Mouse (Mus musculus) kidney, postnatal 0 days (tissue): Measurements from ENCODE around the gene Il22. TPM values are rescaled to one million over a fixed set of nuclear protein-coding genes. Genes with fewer than 3 reads are reported as not detected.
"Not testable (repeated sequence)": the region's sequence is repeated elsewhere in the genome, so short reads cannot be mapped to it uniquely, and the experiment has no call there.

Experiments
- ATAC-seq: fragments of 200-750 bp; cut with Nextera tagmentation; replicated peaks from 2 replicates; pipeline ENCODE4 v1.8.0; 2017; ENCODE audit warnings: low read depth, moderate number of reproducible peaks, moderate TSS enrichment, moderate library complexity; ENCODE audit not compliant: low FRiP score
- DNase-seq: peaks from one replicate; pipeline ENCODE4 v3.0.0-alpha.2; 2016; ENCODE audit warnings: low spot score
- H3K27ac ChIP-seq: fragments of 300-500 bp; sonication (generic); 2 replicates; pipeline ENCODE4 v1.5.1; 2014; ENCODE audit warnings: mild to moderate bottlenecking
- H3K27me3 ChIP-seq: fragments of 300-500 bp; sonication (generic); 2 replicates; pipeline ENCODE4 v1.6.1; 2014; ENCODE audit warnings: low read length, mixed read lengths; ENCODE audit not compliant: insufficient read depth
- H3K36me3 ChIP-seq: fragments of 300-500 bp; sonication (generic); 2 replicates; pipeline ENCODE4 v1.6.1; 2014; ENCODE audit warnings: low read length, mixed read lengths; ENCODE audit not compliant: insufficient read depth
- H3K4me1 ChIP-seq: fragments of 300-500 bp; sonication (generic); replicated peaks from 2 replicates; pipeline ENCODE4 v1.6.1; 2014; ENCODE audit warnings: antibody characterized with exemption, low read length, mixed read lengths; ENCODE audit not compliant: insufficient read depth
- H3K4me2 ChIP-seq: fragments of 300-500 bp; sonication (generic); 2 replicates; pipeline ENCODE4 v1.6.1; 2014; ENCODE audit warnings: mild to moderate bottlenecking, low read length, moderate library complexity, mixed read lengths
- H3K4me3 ChIP-seq: fragments of 300-500 bp; sonication (generic); replicated peaks from 2 replicates; pipeline ENCODE4 v1.5.1; 2014; ENCODE audit warnings: low read depth, low read length
- H3K9ac ChIP-seq: fragments of 300-500 bp; sonication (generic); 2 replicates; pipeline ENCODE4 v1.6.1; 2014; ENCODE audit warnings: low read depth, low read length
- H3K9me3 ChIP-seq: fragments of 300-500 bp; sonication (generic); replicated peaks from 2 replicates; pipeline ENCODE4 v1.6.1; 2016; ENCODE audit warnings: low read length, inconsistent platforms, mixed read lengths
- CTCF ChIP-seq: IDR thresholded peaks from 2 replicates; pipeline ENCODE4 v1.5.1; 2016; ENCODE audit warnings: antibody characterized with exemption, low read depth, mild to moderate bottlenecking, moderate library complexity
- WGBS: fragments of 180-500 bp; shearing (Covaris S2); extraction: QIAGEN DNeasy Blood & Tissue Kit; methylation state at CpG from one replicate; pipeline ENCODE4 v1.1.7; 2014; 5-methylcytosine and 5-hydroxymethylcytosine counted together
- polyA plus RNA-seq: library from polyadenylated mRNA; unstranded; fragments of >200 nt; fragmentation: Nextera tagmentation; extraction: Ambion mirVana; gene quantifications from 2 replicates; pipeline ENCODE4 v1.2.1, GENCODE M21; 2015

Il22 gene
- polyA plus RNA-seq: not detected in 2 replicates

GRCm38 (mm10) chr10:118204642-118205041 lies at the start of gene Il22:
Gene Il22 (plus strand): TSS chr10:118204942.
- no peak for ATAC-seq
- H3K27ac ChIP-seq: no peak within 1 kb of the TSS
- H3K4me3 ChIP-seq: no peak within 1 kb of the TSS
- WGBS: 98% methylated on average over 4 of the region's 4 CpGs
- H3K27me3 ChIP-seq: no peaks in the 10 kb centered on the region
- no peaks in the 10 kb centered on the region for H3K36me3 ChIP-seq
- DNase-seq: no peak
- no peaks in the 10 kb centered on the region for H3K4me1 ChIP-seq
- no peak within 1 kb of the TSS for H3K4me2 ChIP-seq
- H3K9ac ChIP-seq: no peak within 1 kb of the TSS
- TF ChIP-seq CTCF: no peak
- no peaks in the 10 kb centered on the region for H3K9me3 ChIP-seq

GRCm38 (mm10) chr10:118155932-118156331 lies 48.8 kb upstream of the Il22 start:
- Histone ChIP-seq H3K4me2 (no peak overlapping the region), H3K4me1 (no peaks in the 10 kb centered on the region)

GRCm38 (mm10) chr10:118161131-118161530 lies 43.6 kb upstream of the Il22 start:
- no peak for ATAC-seq
- WGBS: 89% methylated on average over 2 of the region's 2 CpGs
- Histone ChIP-seq H3K4me2 (no peak overlapping the region), H3K27ac (no peak overlapping the region), H3K9me3 (no peaks in the 10 kb centered on the region), H3K4me3 (no peak overlapping the region), H3K27me3 (no peaks in the 10 kb centered on the region), H3K36me3 (peaks cover 24% of the 10 kb centered on the region; the same call in 1 of the 2 replicates), H3K9ac (no peak overlapping the region), H3K4me1 (no peaks in the 10 kb centered on the region)
- DNase-seq: no peak
- no peak for TF ChIP-seq CTCF

More at GRCm38 (mm10) chr10:118155932-118156331, 48.8 kb upstream of the Il22 start:
- no peak for ATAC-seq
- Histone ChIP-seq H3K27me3 (no peaks in the 10 kb centered on the region), H3K4me3 (no peak overlapping the region), H3K9me3 (no peaks in the 10 kb centered on the region), H3K36me3 (peaks cover 17% of the 10 kb centered on the region; the same call in 1 of the 2 replicates), H3K27ac (no peak overlapping the region), H3K9ac (no peak overlapping the region)
- peak; percentile 74 for DNase-seq
- TF ChIP-seq CTCF: peak; percentile 62

GRCm38 (mm10) chr10:118169212-118169611 lies 35.5 kb upstream of the Il22 start:
- ATAC-seq: no peak
- Histone ChIP-seq H3K27ac (no peak overlapping the region), H3K9ac (no peak overlapping the region), H3K27me3 (no peaks in the 10 kb centered on the region), H3K4me3 (no peak overlapping the region), H3K4me1 (no peaks in the 10 kb centered on the region), H3K9me3 (no peaks in the 10 kb centered on the region), H3K36me3 (peaks cover 13% of the 10 kb centered on the region; the same call in 1 of the 2 replicates), H3K4me2 (no peak overlapping the region)
- no peak for DNase-seq
- no peak for TF ChIP-seq CTCF
- 62% methylated on average over 12 of the region's 12 CpGs for WGBS

GRCm38 (mm10) chr10:118172416-118172815 lies 32.3 kb upstream of the Il22 start:
- H3K36me3 ChIP-seq: 0 out of 2 replicates have a peak, but pooled peaks cover 4% of the 10 kb centered on the region
- peak; percentile 1 for DNase-seq
- TF ChIP-seq CTCF: no peak
- WGBS: 54% methylated on average over 8 of the region's 8 CpGs
- H3K4me2 ChIP-seq: no peak overlapping the region
- H3K27ac ChIP-seq: no peak overlapping the region
- no peaks in the 10 kb centered on the region for H3K27me3 ChIP-seq
- no peaks in the 10 kb centered on the region for H3K4me1 ChIP-seq
- no peak overlapping the region for H3K9ac ChIP-seq
- H3K9me3 ChIP-seq: no peaks in the 10 kb centered on the region
- H3K4me3 ChIP-seq: no peak overlapping the region
- ATAC-seq: no peak

- Histone ChIP-seq H3K4me3 (no peak overlapping the region), H3K4me2 (no peak overlapping the region), H3K36me3 (0 out of 2 replicates have a peak, but pooled peaks cover 4% of the 10 kb centered on the region), H3K4me1 (no peaks in the 10 kb centered on the region), H3K27ac (no peak overlapping the region), H3K9me3 (no peaks in the 10 kb centered on the region), H3K27me3 (no peaks in the 10 kb centered on the region), H3K9ac (no peak overlapping the region)
- ATAC-seq: no peak
- DNase-seq: no peak
- TF ChIP-seq CTCF: no peak
- 88% methylated on average over 3 of the region's 3 CpGs for WGBS
Observed at GRCm38 (mm10) chr10:118172876-118173275, 31.9 kb upstream of the Il22 start.

- H3K27ac ChIP-seq, H3K4me2 ChIP-seq, H3K9ac ChIP-seq, H3K36me3 ChIP-seq, H3K27me3 ChIP-seq, DNase-seq, H3K4me1 ChIP-seq, H3K9me3 ChIP-seq, H3K4me3 ChIP-seq, ATAC-seq: not testable (repeated sequence)
- 81% methylated on average over 4 of the region's 4 CpGs for WGBS
Observed at GRCm38 (mm10) chr10:118175542-118175941, 29.2 kb upstream of the Il22 start.
